Mouse (Mus musculus): Measurements from ENCODE around the gene Crygn. TPM values are rescaled to one million over a fixed set of nuclear protein-coding genes. Genes with fewer than 3 reads are reported as not detected.

Gene Crygn
- total and polyA plus RNA-seq, 3 experiments, result 0.89 TPM; not detected in 2

- Histone ChIP-seq H3K4me1 (ENCODE audit: control insufficient read depth in 1 of 2, insufficient read depth in 2 of 2, low read length in 2 of 2) (peaks cover 0 to 6% of the 10 kb centered on the region in 2 experiments; a peak in 1 of 4 replicates), H3K27me3 (ENCODE audit: control insufficient read depth in 1 of 2, insufficient read depth in 2 of 2, low read length in 2 of 2) (no peaks in the 10 kb centered on the region), H3K4me3 (ENCODE audit: control insufficient read depth in 1 of 2, insufficient read depth in 1 of 2, low read depth in 2 of 2, low read length in 2 of 2) (no peak overlapping the region), H3K9me3 (replicated peaks; ENCODE audit: insufficient read depth, low read length) (no peaks in the 10 kb centered on the region), H3K79me2 (ENCODE audit: control insufficient read depth, insufficient read depth, low read length, poor library complexity) (no peaks in the 10 kb centered on the region), H3K27ac (ENCODE audit: control insufficient read depth, low read depth, low read length) (no peak overlapping the region), H3K36me3 (ENCODE audit: control insufficient read depth in 1 of 2, insufficient read depth in 2 of 2, low read length in 2 of 2) (no peaks in the 10 kb centered on the region), H3K9ac (ENCODE audit: control insufficient read depth, low read depth, low read length, poor library complexity, severe bottlenecking) (no peak overlapping the region)
- no peak for DNase-seq (ENCODE audit: low read depth, low spot score)
- TF ChIP-seq KAT2A (conservative IDR thresholded peaks at IDR 0.05; ENCODE audit: low read depth, low read length), result no peak
- no peak for TF ChIP-seq CTCF (IDR thresholded peaks at IDR 0.05 in 2 of 3, conservative IDR thresholded peaks at IDR 0.05 in 1 of 3; ENCODE audit: control insufficient read depth in 1 of 3, insufficient read depth in 1 of 3, low read depth in 2 of 3, low read length in 3 of 3, poor library complexity in 1 of 3, severe bottlenecking in 1 of 3)
Observed at GRCm38 (mm10) chr5:24723527-24724269, 34.1 kb downstream of the Crygn start.

GRCm38 (mm10) chr5:24719852-24720251, 38.0 kb downstream of the Crygn start:
- Histone ChIP-seq H3K9ac (ENCODE audit: control insufficient read depth, low read depth, low read length, poor library complexity, severe bottlenecking) (no peak overlapping the region), H3K4me1 (ENCODE audit: control insufficient read depth in 1 of 2, insufficient read depth in 2 of 2, low read length in 2 of 2) (no peaks in the 10 kb centered on the region), H3K27me3 (ENCODE audit: control insufficient read depth in 1 of 2, insufficient read depth in 2 of 2, low read length in 2 of 2) (no peaks in the 10 kb centered on the region), H3K27ac (ENCODE audit: control insufficient read depth, low read depth, low read length) (no peak overlapping the region), H3K4me3 (ENCODE audit: control insufficient read depth in 1 of 2, insufficient read depth in 1 of 2, low read depth in 2 of 2, low read length in 2 of 2) (no peak overlapping the region), H3K79me2 (ENCODE audit: control insufficient read depth, insufficient read depth, low read length, poor library complexity) (no peaks in the 10 kb centered on the region), H3K36me3 (ENCODE audit: control insufficient read depth in 1 of 2, insufficient read depth in 2 of 2, low read length in 2 of 2) (no peaks in the 10 kb centered on the region), H3K9me3 (replicated peaks; ENCODE audit: insufficient read depth, low read length) (no peaks in the 10 kb centered on the region)
- TF ChIP-seq USF2 (IDR thresholded peaks at IDR 0.05; ENCODE audit: borderline replicate concordance in 1 of 2, insufficient read depth in 1 of 2, low read depth in 1 of 2, low read length in 2 of 2) (no peak), POLR2AphosphoS2 (IDR thresholded peaks at IDR 0.05; ENCODE audit: low read length) (no peak), GATA1 (IDR thresholded peaks at IDR 0.05; ENCODE audit: low read depth, low read length) (no peak), MXI1 (IDR thresholded peaks at IDR 0.05; ENCODE audit: low read depth, low read length) (no peak), ZC3H11A (IDR thresholded peaks at IDR 0.05; ENCODE audit: low read depth, low read length) (no peak)
- peak; percentile 34 for DNase-seq (ENCODE audit: low read depth, low spot score)

- no peaks in the 10 kb centered on the region for H3K36me3 ChIP-seq (ENCODE audit: control insufficient read depth in 1 of 2, insufficient read depth in 2 of 2, low read length in 2 of 2)
- no peaks in the 10 kb centered on the region for H3K9me3 ChIP-seq (replicated peaks; ENCODE audit: insufficient read depth, low read length)
- H3K79me2 ChIP-seq (ENCODE audit: control insufficient read depth, insufficient read depth, low read length, poor library complexity), result no peaks in the 10 kb centered on the region
- no peaks in the 10 kb centered on the region for H3K27me3 ChIP-seq (ENCODE audit: control insufficient read depth in 1 of 2, insufficient read depth in 2 of 2, low read length in 2 of 2)
- no peak overlapping the region for H3K27ac ChIP-seq (ENCODE audit: control insufficient read depth, low read depth, low read length)
- TF ChIP-seq JUND (IDR thresholded peaks at IDR 0.05; ENCODE audit: low read depth, low read length), result no peak
- TF ChIP-seq ZKSCAN1 (IDR thresholded peaks at IDR 0.05; ENCODE audit: low read depth, low read length), result no peak
- TF ChIP-seq NRF1 (IDR thresholded peaks at IDR 0.05; ENCODE audit: insufficient read depth, low read depth, low read length, poor library complexity, severe bottlenecking), result no peak
- no peak for TF ChIP-seq SMC3 (IDR thresholded peaks at IDR 0.05; ENCODE audit: low read depth, low read length)
- TF ChIP-seq E2F4 (IDR thresholded peaks at IDR 0.05; ENCODE audit: borderline replicate concordance, low read depth, low read length), result no peak
- TF ChIP-seq RCOR1 (IDR thresholded peaks at IDR 0.05; ENCODE audit: low read depth, low read length), result no peak
- no peak for TF ChIP-seq CHD2 (IDR thresholded peaks at IDR 0.05; ENCODE audit: low read length)
- TF ChIP-seq KAT2A (conservative IDR thresholded peaks at IDR 0.05; ENCODE audit: low read depth, low read length), result no peak
- no peak for TF ChIP-seq POLR2AphosphoS2 (IDR thresholded peaks at IDR 0.05; ENCODE audit: low read length)
- TF ChIP-seq POLR2A (IDR thresholded peaks at IDR 0.05; ENCODE audit: control insufficient read depth in 1 of 2, insufficient read depth in 1 of 2, low read depth in 1 of 2, low read length in 2 of 2, poor library complexity in 1 of 2), result no peak
- DNase-seq (ENCODE audit: low read depth, low spot score), result no peak
- H3K9ac ChIP-seq (ENCODE audit: control insufficient read depth, low read depth, low read length, poor library complexity, severe bottlenecking), result no peak overlapping the region
- H3K4me1 ChIP-seq (ENCODE audit: control insufficient read depth in 1 of 2, insufficient read depth in 2 of 2, low read length in 2 of 2), result no peaks in the 10 kb centered on the region
- H3K4me3 ChIP-seq (ENCODE audit: control insufficient read depth in 1 of 2, insufficient read depth in 1 of 2, low read depth in 2 of 2, low read length in 2 of 2), result no peak overlapping the region
Observed at GRCm38 (mm10) chr5:24718076-24718475, 39.7 kb downstream of the Crygn start.
